Mouse (Mus musculus): Measurements from ENCODE around the gene Gstm2.

- TF ChIP-seq POLR2A (IDR thresholded peaks at IDR 0.05; ENCODE audit: borderline replicate concordance, low read depth, low read length): no peak
- TF ChIP-seq CTCF (IDR thresholded peaks at IDR 0.05; ENCODE audit: low read depth, low read length): no peak
Measured at GRCm38 (mm10) chr3:107999491-107999890, 13.2 kb upstream of the Gstm2 start.
